ENCODE assay signal across 12 mouse cellular contexts in genomic region chr10:40107995-40108394, GRCm38 (mm10). TPM values are rescaled to one million over a fixed set of nuclear protein-coding genes. Genes with fewer than 3 reads are reported as not detected.
DNase-seq lines count a peak whose midpoint lies in the region; ATAC-seq and TF ChIP-seq lines count a peak whose summit lies in the region.
"Had no signal": no experiment of that assay in that cellular context is flagged by ENCODE, and none has a peak within 500 bp of the region (broad histone marks: within the 10 kb centered on the region; RNA-seq: fewer than 3 reads in every experiment).

No protein-coding gene starts in this region.

- 62% methylated on average over 1 of the region's 1 CpGs for WGBS in lung, postnatal 0 days
- 89% methylated on average over 1 of the region's 1 CpGs for WGBS in kidney, embryonic 16.5 days

- H3K9me3 ChIP-seq in lung, postnatal 0 days (ENCODE audit: low read length), result no peaks in the 10 kb centered on the region
- H3K9me3 ChIP-seq in kidney, embryonic 16.5 days (ENCODE audit: low read length), result no peaks in the 10 kb centered on the region
- H3K9me3 ChIP-seq: embryonic facial prominence, embryonic 12.5 days; midbrain, embryonic 10.5 days had no signal

- peak; percentile 92 for ATAC-seq in lung, postnatal 0 days
- no peak for ATAC-seq in kidney, embryonic 16.5 days (ENCODE audit: low FRiP score, low TSS enrichment)
- ATAC-seq: inflammation-experienced regulatory T-cells, adult 6 months had no signal

- TF ChIP-seq POLR2A in myocyte (IDR thresholded peaks at IDR 0.05; ENCODE audit: insufficient read length, low read depth), result no peak

- H3K4me1 ChIP-seq in lung, postnatal 0 days (ENCODE audit: insufficient read depth, low read depth, low read length), result no peaks in the 10 kb centered on the region
- 0 out of 2 replicates have a peak, but pooled peaks cover 1% of the 10 kb centered on the region for H3K4me1 ChIP-seq in kidney, embryonic 16.5 days (ENCODE audit: insufficient read depth, low read length)
- H3K4me1 ChIP-seq: embryonic facial prominence, embryonic 12.5 days had no signal

- H3K4me2 ChIP-seq in lung, postnatal 0 days (replicated peaks; ENCODE audit: low read depth, low read length), result no peak overlapping the region
- peak overlapping the region; percentile 21 for H3K4me2 ChIP-seq in myocyte (ENCODE audit: low read depth)
- no peak overlapping the region for H3K4me2 ChIP-seq in kidney, embryonic 16.5 days (replicated peaks; ENCODE audit: low read depth, low read length)
- H3K4me2 ChIP-seq: embryonic facial prominence, embryonic 12.5 days; heart, embryonic 11.5 days had no signal

- DNase-seq in cerebellum, adult 11 months, result peak; percentile 29
- no peak for DNase-seq in cerebellum, postnatal 10 days
- peak; percentile 93 for DNase-seq in lung, postnatal 0 days (ENCODE audit: low spot score)
- DNase-seq in lung, postnatal 4 days, result no peak
- peak; percentile 59 for DNase-seq in fibroblast of lung, adult 2 months (ENCODE audit: low read depth)
- DNase-seq in embryo, embryonic 10.5 days (ENCODE audit: low spot score), result no peak

- no peak for TF ChIP-seq CTCF in lung, postnatal 0 days (IDR thresholded peaks at IDR 0.05)

- no peak overlapping the region for H3ac ChIP-seq in myocyte (ENCODE audit: control insufficient read depth, insufficient read length)

- H3K79me2 ChIP-seq in myocyte (ENCODE audit: control insufficient read depth, insufficient read depth), result no peaks in the 10 kb centered on the region

- H3K9ac ChIP-seq in lung, postnatal 0 days (replicated peaks; ENCODE audit: low read depth), result no peak overlapping the region
- H3K9ac ChIP-seq in kidney, embryonic 16.5 days (replicated peaks; ENCODE audit: low read length), result no peak overlapping the region
- H3K9ac ChIP-seq: embryonic facial prominence, embryonic 12.5 days had no signal

- TF ChIP-seq EP300 in lung, postnatal 0 days (IDR thresholded peaks at IDR 0.05), result peak; percentile 83

- H3K27me3 ChIP-seq in lung, postnatal 0 days (replicated peaks; ENCODE audit: insufficient read depth, low read length), result no peaks in the 10 kb centered on the region
- no peaks in the 10 kb centered on the region for H3K27me3 ChIP-seq in myocyte (ENCODE audit: control insufficient read depth, insufficient read depth, insufficient read length)
- no peaks in the 10 kb centered on the region for H3K27me3 ChIP-seq in kidney, embryonic 16.5 days (ENCODE audit: insufficient read depth, low read length)
- H3K27me3 ChIP-seq: embryonic facial prominence, embryonic 12.5 days had no signal

- H3K27ac ChIP-seq in lung, postnatal 0 days (ENCODE audit: low read length), result 0 out of 2 replicates have a peak overlapping the region, but pooled peaks have one; percentile 26
- H3K27ac ChIP-seq in kidney, embryonic 16.5 days (ENCODE audit: low read length), result no peak overlapping the region
- H3K27ac ChIP-seq: embryonic facial prominence, embryonic 12.5 days; midbrain, embryonic 10.5 days had no signal

- no peak overlapping the region for H3K4me3 ChIP-seq in lung, postnatal 0 days (ENCODE audit: low read depth, low read length)
- H3K4me3 ChIP-seq in myocyte, result no peak overlapping the region
- no peak overlapping the region for H3K4me3 ChIP-seq in kidney, embryonic 16.5 days (ENCODE audit: low read length)
- H3K4me3 ChIP-seq: embryonic facial prominence, embryonic 12.5 days; midbrain, embryonic 10.5 days had no signal

- no peaks in the 10 kb centered on the region for H3K36me3 ChIP-seq in lung, postnatal 0 days (ENCODE audit: insufficient read depth, low read length)
- H3K36me3 ChIP-seq in myocyte (ENCODE audit: control insufficient read depth, insufficient read depth), result no peaks in the 10 kb centered on the region
- no peaks in the 10 kb centered on the region for H3K36me3 ChIP-seq in kidney, embryonic 16.5 days (ENCODE audit: insufficient read depth, low read length)
- H3K36me3 ChIP-seq: embryonic facial prominence, embryonic 12.5 days; midbrain, embryonic 10.5 days had no signal

TF ChIP-seq in myocyte, 11 proteins besides CTCF, POLR2A, EP300 and RAD21:
- TF ChIP-seq SRF (IDR thresholded peaks at IDR 0.05; ENCODE audit: control insufficient read depth, insufficient read length, low read depth), result no peak
- no peak for TF ChIP-seq MYOG (IDR thresholded peaks at IDR 0.05; ENCODE audit: control insufficient read depth in 1 of 3, insufficient read depth in 1 of 3, insufficient read length in 2 of 3, low read depth in 2 of 3)
- TF ChIP-seq POLR2AphosphoS2 (IDR thresholded peaks at IDR 0.05; ENCODE audit: insufficient read length, low read depth), result no peak
- no peak for TF ChIP-seq MYOD1 (IDR thresholded peaks at IDR 0.05; ENCODE audit: control insufficient read depth in 1 of 3, insufficient read length in 2 of 3, low read depth in 2 of 3)
- TF ChIP-seq REST (IDR thresholded peaks at IDR 0.05; ENCODE audit: insufficient read depth, insufficient read length), result no peak
- no peak for TF ChIP-seq CEBPB (IDR thresholded peaks at IDR 0.05; ENCODE audit: insufficient read depth, poor library complexity, severe bottlenecking)
- TF ChIP-seq E2F4 (IDR thresholded peaks at IDR 0.05; ENCODE audit: insufficient read depth), result no peak

RNA-seq across cellular contexts. Expression of gene Slc16a10, which starts 34.1 kb away (rescaled TPM):
- 7.3 and 8.7 TPM in 2 replicates for polyA plus RNA-seq in lung, postnatal 0 days (2015; fragmentation: Nextera tagmentation; extraction: Ambion mirVana)
- 3.5 TPM for polyA plus RNA-seq in myocyte (2012; fragmentation: generic; extraction: Trizol)
- 9.6 and 10.3 TPM in 2 replicates for polyA plus RNA-seq in kidney, embryonic 16.5 days (2015; fragmentation: Nextera tagmentation; extraction: Ambion mirVana)

Comparison
In these comparisons a context has a peak if more than half of its experiments do, and no peak if none do; other contexts are left out.
1. DNase-seq: peak in cerebellum, adult 11 months (single experiment), lung, postnatal 0 days (single experiment) and fibroblast of lung, adult 2 months (single experiment); none in cerebellum, postnatal 10 days (0 of 2), lung, postnatal 4 days (0 of 2) and embryo, embryonic 10.5 days (single experiment).